Mouse (Mus musculus): Measurements from ENCODE around the gene Cdca5. TPM values are rescaled to one million over a fixed set of nuclear protein-coding genes. Genes with fewer than 3 reads are reported as not detected.

The Cdca5 gene
- polyA plus RNA-seq, 1 experiment from 2014 or later = 43.3 TPM

DNA sequence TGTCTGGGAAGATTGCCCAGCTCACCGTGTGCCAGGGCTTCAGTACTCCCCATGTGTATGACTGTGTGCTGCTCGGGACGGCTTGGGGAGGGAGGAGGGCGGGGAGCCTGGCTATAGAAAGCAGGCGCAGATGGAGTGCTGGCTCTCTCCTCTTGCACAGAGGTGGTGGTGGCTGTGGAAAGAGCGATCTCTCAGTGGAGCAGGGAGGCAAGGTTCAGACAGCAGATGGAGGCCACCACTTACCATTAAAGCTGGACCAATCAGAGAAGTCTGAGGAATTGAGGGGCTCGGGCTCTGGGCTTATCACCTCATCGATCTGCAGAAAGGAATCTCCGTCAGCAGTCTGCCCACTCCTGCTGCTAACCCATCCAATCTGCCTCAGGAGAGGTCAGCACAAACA lies 2.6 kb upstream of the Cdca5 start, which contains the start of gene Gm28374:
TSS of gene Gm28374 (minus strand) at position 101 of the 400 bp plus-strand sequence.
- Histone ChIP-seq H3K4me3 (ENCODE audit: low read depth, low read length) (no peak within 1 kb of the TSS), H3K27me3 (replicated peaks; ENCODE audit: control insufficient read depth, insufficient read depth, low read length) (no peaks in the 10 kb centered on the region), H3K9ac (ENCODE audit: low read length) (no peak within 1 kb of the TSS), H3K4me2 (ENCODE audit: low read length) (no peak within 1 kb of the TSS), H3K36me3 (ENCODE audit: control insufficient read depth, insufficient read depth, low read length) (peaks cover 42% of the 10 kb centered on the region), H3K4me1 (replicated peaks; ENCODE audit: control insufficient read depth, insufficient read depth, low read length) (peaks cover 16% of the 10 kb centered on the region), H3K9me3 (ENCODE audit: control insufficient read depth, low read length) (no peaks in the 10 kb centered on the region), H3K27ac (ENCODE audit: low read depth) (no peak within 1 kb of the TSS)
- no peak for DNase-seq (ENCODE audit: low spot score)
- 86% methylated on average over 9 of the region's 9 CpGs for WGBS
- ATAC-seq (replicated peaks; ENCODE audit: low FRiP score, low TSS enrichment, low read depth) = no peak

DNA sequence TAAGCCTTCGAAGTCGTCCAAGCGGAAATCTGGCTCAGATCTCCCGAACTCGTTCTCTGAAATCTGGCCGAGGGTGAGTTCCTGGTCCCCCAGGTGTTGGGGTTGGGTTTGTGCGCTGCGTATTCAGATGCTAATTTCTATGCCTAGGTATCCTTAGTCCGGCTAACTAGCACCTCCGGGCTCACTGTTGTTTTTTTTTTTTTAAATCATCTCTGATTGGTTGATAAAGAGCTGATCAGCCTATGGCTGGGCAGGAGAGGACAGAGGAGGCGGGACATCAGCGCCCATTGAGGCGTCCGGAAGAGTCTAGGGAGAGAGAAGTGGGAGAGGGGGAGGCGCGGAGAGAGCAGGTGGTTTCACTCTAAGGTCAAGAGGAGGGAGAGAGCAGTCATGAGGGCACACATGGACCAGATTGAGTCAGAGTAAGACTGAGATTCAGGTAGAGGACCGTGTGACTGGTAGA lies 665 bp downstream of the Cdca5 start:
- WGBS = under 1% methylated on average over 17 of the region's 17 CpGs

DNA sequence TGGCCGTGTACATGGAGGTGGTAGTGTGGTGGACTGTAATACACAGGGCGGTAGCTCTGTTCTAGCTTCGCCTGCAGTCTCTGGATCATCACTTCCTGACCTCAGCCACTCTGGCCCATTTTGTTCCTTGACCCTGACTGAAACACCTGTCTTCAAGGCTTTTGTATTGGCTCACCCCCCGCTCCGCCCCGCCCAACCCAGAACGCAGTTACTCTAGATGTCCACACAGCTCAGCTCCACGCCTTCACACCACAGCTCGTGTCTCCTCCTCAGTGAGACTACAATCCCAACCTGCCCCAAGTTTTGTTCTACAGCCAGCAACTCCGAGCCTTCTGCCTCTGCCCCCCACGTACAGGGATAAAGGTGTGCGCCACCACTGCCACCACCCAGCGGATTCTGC lies 4.1 kb downstream of the Cdca5 start:
- H3K36me3 ChIP-seq (ENCODE audit: control insufficient read depth, insufficient read depth, low read length) = peaks cover 49% of the 10 kb centered on the region
- H3K4me2 ChIP-seq (ENCODE audit: low read length) = no peak overlapping the region
- no peaks in the 10 kb centered on the region for H3K9me3 ChIP-seq (ENCODE audit: control insufficient read depth, low read length)
- H3K9ac ChIP-seq (ENCODE audit: low read length) = no peak overlapping the region
- no peak overlapping the region for H3K4me3 ChIP-seq (ENCODE audit: low read depth, low read length)
- no peak for ATAC-seq (replicated peaks; ENCODE audit: low FRiP score, low TSS enrichment, low read depth)
- DNase-seq (ENCODE audit: low spot score) = no peak
- 97% methylated on average over 13 of the region's 13 CpGs for WGBS
- no peaks in the 10 kb centered on the region for H3K27me3 ChIP-seq (replicated peaks; ENCODE audit: control insufficient read depth, insufficient read depth, low read length)
- H3K27ac ChIP-seq (ENCODE audit: low read depth) = no peak overlapping the region
- H3K4me1 ChIP-seq (replicated peaks; ENCODE audit: control insufficient read depth, insufficient read depth, low read length) = peaks cover 8% of the 10 kb centered on the region

More for the DNA sequence above, 665 bp downstream of the Cdca5 start:
- Histone ChIP-seq H3K36me3 (ENCODE audit: control insufficient read depth, insufficient read depth, low read length) (peaks cover 52% of the 10 kb centered on the region), H3K4me3 (ENCODE audit: low read depth, low read length) (peak overlapping the region; percentile 62), H3K9me3 (ENCODE audit: control insufficient read depth, low read length) (no peaks in the 10 kb centered on the region), H3K27ac (ENCODE audit: low read depth) (peak overlapping the region; percentile 70), H3K4me2 (ENCODE audit: low read length) (peak overlapping the region; percentile 93), H3K9ac (ENCODE audit: low read length) (peak overlapping the region; percentile 71), H3K27me3 (replicated peaks; ENCODE audit: control insufficient read depth, insufficient read depth, low read length) (no peaks in the 10 kb centered on the region), H3K4me1 (replicated peaks; ENCODE audit: control insufficient read depth, insufficient read depth, low read length) (peaks cover 16% of the 10 kb centered on the region)
- ATAC-seq (replicated peaks; ENCODE audit: low FRiP score, low TSS enrichment, low read depth) (peak; percentile 73), DNase-seq (ENCODE audit: low spot score) (peak; percentile 82)

DNA sequence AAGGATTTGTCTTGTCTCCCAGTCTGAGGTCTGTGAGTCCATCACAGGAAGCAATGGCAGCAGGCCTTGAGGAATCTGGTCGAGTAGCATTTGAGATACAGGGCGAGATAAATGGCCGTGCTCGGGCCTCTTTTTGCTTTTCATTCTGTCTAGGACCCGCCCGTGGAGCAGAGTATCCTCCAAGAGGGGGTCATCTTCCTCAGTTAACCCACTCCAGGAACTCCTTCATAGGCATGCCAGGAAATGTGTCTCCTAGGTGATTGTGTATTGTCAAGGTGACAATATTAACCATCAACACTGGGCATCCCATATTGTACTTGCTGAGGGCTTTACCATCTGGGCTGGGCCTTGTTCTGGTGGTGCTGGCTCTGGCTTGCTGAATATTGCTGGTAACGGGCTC lies 9.3 kb downstream of the Cdca5 start, which contains the start of gene AC131692.1:
TSS of gene AC131692.1 (plus strand) at position 301 of the 400 bp plus-strand sequence.
- no peak within 1 kb of the TSS for H3K9ac ChIP-seq (ENCODE audit: low read length)
- H3K4me1 ChIP-seq (replicated peaks; ENCODE audit: control insufficient read depth, insufficient read depth, low read length) = no peaks in the 10 kb centered on the region
- H3K27ac ChIP-seq (ENCODE audit: low read depth) = no peak within 1 kb of the TSS
- H3K9me3 ChIP-seq (ENCODE audit: control insufficient read depth, low read length) = no peaks in the 10 kb centered on the region
- no peak within 1 kb of the TSS for H3K4me2 ChIP-seq (ENCODE audit: low read length)
- H3K27me3 ChIP-seq (replicated peaks; ENCODE audit: control insufficient read depth, insufficient read depth, low read length) = no peaks in the 10 kb centered on the region
- DNase-seq (ENCODE audit: low spot score) (no peak), ATAC-seq (replicated peaks; ENCODE audit: low FRiP score, low TSS enrichment, low read depth) (no peak)
- peaks cover 58% of the 10 kb centered on the region for H3K36me3 ChIP-seq (ENCODE audit: control insufficient read depth, insufficient read depth, low read length)
- H3K4me3 ChIP-seq (ENCODE audit: low read depth, low read length) = no peak within 1 kb of the TSS
- WGBS = 86% methylated on average over 7 of the region's 7 CpGs

DNA sequence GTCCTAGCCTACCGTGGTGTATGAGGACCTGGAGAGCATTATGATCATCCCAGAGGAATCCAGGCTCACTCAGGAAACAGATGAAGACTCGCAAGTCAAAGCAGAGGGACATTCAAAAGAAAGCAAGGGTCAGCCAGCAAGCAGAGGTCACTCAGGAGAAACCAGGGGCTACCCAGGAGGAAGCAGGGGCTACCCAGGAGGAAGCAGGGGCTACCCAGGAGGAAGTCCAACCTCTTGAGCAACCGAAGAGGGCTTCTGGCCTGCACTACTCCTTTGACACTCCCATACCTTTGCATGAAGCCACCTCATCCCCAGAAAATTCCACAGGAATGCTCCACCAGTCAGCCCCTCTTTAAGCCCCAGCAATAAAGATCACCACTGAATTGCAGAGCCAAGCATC lies 13.1 kb downstream of the Cdca5 start:
- DNase-seq (ENCODE audit: low spot score) = no peak
- ATAC-seq (replicated peaks; ENCODE audit: low FRiP score, low TSS enrichment, low read depth) = no peak
- Histone ChIP-seq H3K4me2 (ENCODE audit: low read length) (no peak overlapping the region), H3K4me1 (replicated peaks; ENCODE audit: control insufficient read depth, insufficient read depth, low read length) (no peaks in the 10 kb centered on the region), H3K36me3 (ENCODE audit: control insufficient read depth, insufficient read depth, low read length) (peaks cover 25% of the 10 kb centered on the region), H3K9me3 (ENCODE audit: control insufficient read depth, low read length) (no peaks in the 10 kb centered on the region), H3K9ac (ENCODE audit: low read length) (no peak overlapping the region), H3K4me3 (ENCODE audit: low read depth, low read length) (no peak overlapping the region), H3K27me3 (replicated peaks; ENCODE audit: control insufficient read depth, insufficient read depth, low read length) (no peaks in the 10 kb centered on the region), H3K27ac (ENCODE audit: low read depth) (no peak overlapping the region)
- 76% methylated on average over 3 of the region's 3 CpGs for WGBS

DNA sequence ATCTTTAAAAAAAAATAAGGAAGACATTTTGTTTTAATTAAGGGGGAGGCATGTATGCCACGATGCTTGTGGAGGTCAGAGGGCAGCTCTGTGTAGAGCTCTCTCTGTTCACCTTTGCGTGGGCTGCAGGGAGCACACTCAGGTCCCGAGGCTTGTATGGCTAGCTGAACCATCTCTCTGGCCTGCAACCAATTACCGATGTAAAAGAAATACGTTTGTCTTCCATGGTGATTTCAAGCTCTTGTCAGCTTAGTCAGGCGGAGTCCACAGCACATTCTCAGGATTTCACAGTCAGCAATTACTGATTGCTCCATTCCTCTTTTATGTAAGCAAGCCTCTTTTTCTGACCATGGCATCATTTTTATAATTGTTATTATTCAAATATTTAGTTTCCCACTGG lies 16.4 kb downstream of the Cdca5 start:
- Histone ChIP-seq H3K4me2 (ENCODE audit: low read length) (no peak overlapping the region), H3K36me3 (ENCODE audit: control insufficient read depth, insufficient read depth, low read length) (peaks cover 4% of the 10 kb centered on the region; the same call in 1 of the 2 replicates), H3K27me3 (replicated peaks; ENCODE audit: control insufficient read depth, insufficient read depth, low read length) (no peaks in the 10 kb centered on the region), H3K27ac (ENCODE audit: low read depth) (no peak overlapping the region), H3K4me1 (replicated peaks; ENCODE audit: control insufficient read depth, insufficient read depth, low read length) (no peaks in the 10 kb centered on the region), H3K9ac (ENCODE audit: low read length) (no peak overlapping the region), H3K4me3 (ENCODE audit: low read depth, low read length) (no peak overlapping the region), H3K9me3 (ENCODE audit: control insufficient read depth, low read length) (no peaks in the 10 kb centered on the region)
- 53% methylated on average over 6 of the region's 6 CpGs for WGBS
- no peak for ATAC-seq (replicated peaks; ENCODE audit: low FRiP score, low TSS enrichment, low read depth)
- DNase-seq (ENCODE audit: low spot score) = no peak

DNA sequence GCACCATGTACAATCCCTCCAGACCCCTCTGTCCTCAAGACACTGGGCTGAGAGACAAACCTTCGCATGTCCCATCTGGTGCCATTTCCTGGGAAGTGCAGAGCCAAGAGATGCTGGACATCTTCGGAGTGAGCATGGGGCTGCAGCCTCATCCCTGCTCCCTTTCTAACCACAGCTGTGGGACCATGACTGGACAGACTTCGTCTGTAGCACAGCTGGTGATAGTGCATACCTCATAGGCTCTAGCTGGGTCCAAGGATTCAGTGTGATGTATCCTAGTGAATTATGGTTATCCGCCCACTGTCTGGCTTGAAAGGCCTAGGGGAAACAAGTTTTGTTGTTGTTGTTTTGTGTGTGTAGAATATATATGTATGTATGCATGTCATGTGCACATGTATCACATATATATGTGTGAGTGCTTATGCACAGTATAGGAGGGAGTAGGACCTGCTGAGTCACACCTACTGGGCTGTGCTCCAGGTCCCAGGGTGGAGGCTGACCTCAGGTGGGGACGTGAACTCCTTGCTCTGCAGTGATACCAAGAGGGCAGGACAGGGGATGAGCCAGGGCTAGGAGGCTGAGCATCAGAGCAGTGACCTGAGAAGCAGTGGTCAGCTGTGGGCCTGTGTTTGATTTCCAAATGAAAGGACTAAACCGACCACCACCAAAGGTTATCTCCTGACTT lies 17.5 kb downstream of the Cdca5 start:
- no peak for DNase-seq (ENCODE audit: low spot score)

DNA sequence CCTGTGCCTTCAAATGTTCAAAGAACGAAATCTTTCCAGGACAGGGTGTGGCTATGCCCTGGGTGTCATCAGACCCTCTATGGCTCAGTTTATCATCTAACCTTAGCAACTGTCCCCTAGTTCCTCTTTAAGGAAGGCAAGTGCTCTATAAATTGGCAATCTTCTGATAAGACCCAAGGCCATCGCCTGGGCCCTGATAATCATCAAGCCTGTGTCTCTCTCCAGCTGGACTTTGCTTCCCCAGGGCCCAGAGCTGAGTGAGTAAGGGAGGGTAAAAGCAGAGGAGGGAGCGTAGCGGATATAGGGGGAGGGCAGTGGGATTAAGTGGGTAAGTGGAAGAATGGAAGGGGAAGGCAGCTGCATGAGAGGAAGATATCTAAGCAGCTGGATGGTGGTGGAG lies 19.7 kb downstream of the Cdca5 start:
- Histone ChIP-seq H3K27ac (ENCODE audit: low read depth) (no peak overlapping the region), H3K4me3 (ENCODE audit: low read depth, low read length) (no peak overlapping the region), H3K9me3 (ENCODE audit: control insufficient read depth, low read length) (no peaks in the 10 kb centered on the region), H3K27me3 (replicated peaks; ENCODE audit: control insufficient read depth, insufficient read depth, low read length) (no peaks in the 10 kb centered on the region), H3K4me2 (ENCODE audit: low read length) (no peak overlapping the region), H3K36me3 (ENCODE audit: control insufficient read depth, insufficient read depth, low read length) (no peaks in the 10 kb centered on the region), H3K4me1 (replicated peaks; ENCODE audit: control insufficient read depth, insufficient read depth, low read length) (no peaks in the 10 kb centered on the region), H3K9ac (ENCODE audit: low read length) (no peak overlapping the region)
- WGBS = 72% methylated on average over 4 of the region's 4 CpGs
- ATAC-seq (replicated peaks; ENCODE audit: low FRiP score, low TSS enrichment, low read depth) (peak; percentile 48), DNase-seq (ENCODE audit: low spot score) (no peak)

More for the DNA sequence above, 17.5 kb downstream of the Cdca5 start:
- Histone ChIP-seq H3K4me2 (ENCODE audit: low read length) (no peak overlapping the region), H3K9me3 (ENCODE audit: control insufficient read depth, low read length) (no peaks in the 10 kb centered on the region), H3K4me1 (replicated peaks; ENCODE audit: control insufficient read depth, insufficient read depth, low read length) (no peaks in the 10 kb centered on the region), H3K9ac (ENCODE audit: low read length) (no peak overlapping the region), H3K36me3 (ENCODE audit: control insufficient read depth, insufficient read depth, low read length) (peaks cover 4% of the 10 kb centered on the region; the same call in 1 of the 2 replicates), H3K4me3 (ENCODE audit: low read depth, low read length) (no peak overlapping the region), H3K27ac (ENCODE audit: low read depth) (no peak overlapping the region), H3K27me3 (replicated peaks; ENCODE audit: control insufficient read depth, insufficient read depth, low read length) (no peaks in the 10 kb centered on the region)
- ATAC-seq (replicated peaks; ENCODE audit: low FRiP score, low TSS enrichment, low read depth) = no peak
- WGBS = 73% methylated on average over 6 of the region's 6 CpGs

DNA sequence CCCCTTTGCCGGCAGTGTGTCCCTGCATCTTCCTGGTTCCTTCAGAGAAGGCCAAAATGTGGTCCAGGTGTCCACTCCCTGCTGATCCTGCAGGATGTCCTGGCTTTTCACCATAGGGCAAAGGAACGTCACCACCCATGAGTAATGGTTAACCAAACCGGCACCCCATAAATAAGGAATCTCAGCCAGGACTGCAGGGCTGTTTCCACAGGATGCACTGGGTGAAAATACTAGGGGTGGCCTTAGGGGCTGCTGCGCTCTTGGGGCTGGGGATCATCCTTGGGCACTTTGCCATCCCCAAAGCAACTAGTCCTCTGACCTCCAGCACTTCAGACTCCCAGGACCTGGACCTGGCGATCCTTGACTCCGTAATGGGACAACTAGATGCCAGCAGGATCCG lies 20.8 kb downstream of the Cdca5 start, which contains the start of gene Naaladl1:
TSS of gene Naaladl1 (plus strand) at position 197 of the 400 bp plus-strand sequence.
- Histone ChIP-seq H3K36me3 (ENCODE audit: control insufficient read depth, insufficient read depth, low read length) (no peaks in the 10 kb centered on the region), H3K27me3 (replicated peaks; ENCODE audit: control insufficient read depth, insufficient read depth, low read length) (no peaks in the 10 kb centered on the region), H3K4me1 (replicated peaks; ENCODE audit: control insufficient read depth, insufficient read depth, low read length) (no peaks in the 10 kb centered on the region), H3K9ac (ENCODE audit: low read length) (no peak within 1 kb of the TSS), H3K4me3 (ENCODE audit: low read depth, low read length) (no peak within 1 kb of the TSS), H3K9me3 (ENCODE audit: control insufficient read depth, low read length) (no peaks in the 10 kb centered on the region), H3K27ac (ENCODE audit: low read depth) (no peak within 1 kb of the TSS), H3K4me2 (ENCODE audit: low read length) (no peak within 1 kb of the TSS)
- ATAC-seq (replicated peaks; ENCODE audit: low FRiP score, low TSS enrichment, low read depth) (no peak), DNase-seq (ENCODE audit: low spot score) (no peak)
- 81% methylated on average over 7 of the region's 7 CpGs for WGBS
